Mouse (Mus musculus) liver, adult 2 months (tissue): ENCODE data around the gene Hectd4. TPM values are rescaled to one million over a fixed set of nuclear protein-coding genes. Genes with fewer than 3 reads are reported as not detected.

Experiments
- DNase-seq: peaks from one replicate; pipeline ENCODE4 v3.0.0-alpha.2; 2011; ENCODE audit warnings: low read depth, low spot score; ENCODE audit errors: extremely low read depth
- H3K27ac ChIP-seq: fragments of 200-500 bp; replicated peaks from 2 replicates; pipeline ENCODE4 v1.5.1; 2012; ENCODE audit warnings: low read depth, mild to moderate bottlenecking, control low read depth, inconsistent platforms, low read length; ENCODE audit not compliant: insufficient read depth
- H3K27me3 ChIP-seq: fragments of 200-500 bp; 2 replicates; pipeline ENCODE4 v1.6.1; 2012; ENCODE audit warnings: mild to moderate bottlenecking, moderate library complexity, low read length, inconsistent platforms; ENCODE audit not compliant: control insufficient read depth, insufficient read depth
- H3K36me3 ChIP-seq: fragments of 200-500 bp; 2 replicates; pipeline ENCODE4 v1.6.1; 2012; ENCODE audit warnings: low read length, inconsistent platforms; ENCODE audit not compliant: control insufficient read depth, insufficient read depth
- H3K4me1 ChIP-seq: fragments of 200-500 bp; 2 replicates; pipeline ENCODE4 v1.6.1; 2011; ENCODE audit warnings: low read length; ENCODE audit not compliant: control insufficient read depth, insufficient read depth
- H3K4me3 ChIP-seq: fragments of 200-500 bp; 2 replicates; pipeline ENCODE4 v1.5.1; 2011; ENCODE audit warnings: low read depth, mild to moderate bottlenecking, control low read depth, low read length, moderate library complexity; ENCODE audit not compliant: insufficient read depth
- H3K79me2 ChIP-seq: fragments of 200-500 bp; 2 replicates; pipeline ENCODE4 v1.6.1; 2012; ENCODE audit warnings: inconsistent platforms, mild to moderate bottlenecking, low read length, moderate library complexity; ENCODE audit not compliant: control insufficient read depth, insufficient read depth
- H3K9ac ChIP-seq: fragments of 200-500 bp; 2 replicates; pipeline ENCODE4 v1.6.1; 2012; ENCODE audit warnings: low read depth, mild to moderate bottlenecking, control low read depth, inconsistent platforms, low read length
- CTCF ChIP-seq: fragments of 200-500 bp; IDR thresholded peaks from 2 replicates; pipeline ENCODE4 v1.5.1; 2011; ENCODE audit warnings: low read depth, low read length, control low read depth
- POLR2A ChIP-seq: fragments of 200-500 bp; IDR thresholded peaks from 2 replicates; pipeline ENCODE4 v1.6.1; 2011; ENCODE audit warnings: low read length, control low read depth; ENCODE audit not compliant: insufficient read depth; ENCODE audit errors: extremely low read depth
- WGBS: fragments of 180-500 bp; shearing (Covaris S2); methylation state at CpG from one replicate; pipeline ENCODE4 v1.1.7; 2018; 5-methylcytosine and 5-hydroxymethylcytosine counted together
- polyA plus RNA-seq: library from polyadenylated mRNA; depleted of rRNA; stranded (reverse); fragments of >200 nt; gene quantifications from 2 replicates; pipeline ENCODE4 v1.2.3, GENCODE M21; 2012
- total RNA-seq: library from RNA; depleted of rRNA; stranded (reverse); fragments of >200 nt; gene quantifications from 2 replicates; pipeline ENCODE4 v1.2.3, GENCODE M21; 2014

The Hectd4 gene
- total and polyA plus RNA-seq, 2 experiments: 7.6 to 9.7 TPM

- Histone ChIP-seq H3K9ac (no peak overlapping the region), H3K27ac (no peak overlapping the region)
Observed at GRCm38 (mm10) chr5:121206984-121207383, 13.0 kb upstream of the Hectd4 start.

GRCm38 (mm10) chr5:121209755-121210600 lies 10.0 kb upstream of the Hectd4 start:
- no peak overlapping the region for H3K4me3 ChIP-seq
- no peaks in the 10 kb centered on the region for H3K79me2 ChIP-seq
- no peaks in the 10 kb centered on the region for H3K27me3 ChIP-seq
- peaks cover 7% of the 10 kb centered on the region for H3K4me1 ChIP-seq
- no peak for TF ChIP-seq POLR2A
- TF ChIP-seq CTCF: no peak
- whole genome bisulfite sequencing: 90% methylated on average over 9 of the region's 9 CpGs
- peaks cover 48% of the 10 kb centered on the region for H3K36me3 ChIP-seq
- no peak overlapping the region for H3K9ac ChIP-seq
- no peak overlapping the region for H3K27ac ChIP-seq
- no peak for DNase-seq

More at GRCm38 (mm10) chr5:121206984-121207383, 13.0 kb upstream of the Hectd4 start:
- Histone ChIP-seq H3K27me3 (no peaks in the 10 kb centered on the region), H3K36me3 (peaks cover 45% of the 10 kb centered on the region), H3K4me1 (peaks cover 9% of the 10 kb centered on the region), H3K4me3 (no peak overlapping the region), H3K79me2 (peaks cover 3% of the 10 kb centered on the region; the same call in 1 of the 2 replicates)
- WGBS: 78% methylated on average over 3 of the region's 3 CpGs
- DNase-seq: no peak
- no peak for TF ChIP-seq CTCF
- no peak for TF ChIP-seq POLR2A

GRCm38 (mm10) chr5:121210601-121210924 lies 9.5 kb upstream of the Hectd4 start:
- Histone ChIP-seq H3K79me2 (no peaks in the 10 kb centered on the region), H3K4me3 (no peak overlapping the region), H3K27me3 (no peaks in the 10 kb centered on the region), H3K4me1 (peaks cover 6% of the 10 kb centered on the region), H3K9ac (no peak overlapping the region), H3K27ac (no peak overlapping the region), H3K36me3 (peaks cover 48% of the 10 kb centered on the region)
- WGBS: 76% methylated on average over 1 of the region's 1 CpGs
- TF ChIP-seq CTCF (no peak), POLR2A (no peak)
- DNase-seq: no peak

GRCm38 (mm10) chr5:121212108-121212507 lies 7.9 kb upstream of the Hectd4 start:
- Histone ChIP-seq H3K27me3 (no peaks in the 10 kb centered on the region), H3K27ac (no peak overlapping the region), H3K36me3 (peaks cover 35% of the 10 kb centered on the region), H3K79me2 (no peaks in the 10 kb centered on the region), H3K4me3 (no peak overlapping the region), H3K9ac (no peak overlapping the region), H3K4me1 (no peaks in the 10 kb centered on the region)
- no peak for TF ChIP-seq CTCF
- TF ChIP-seq POLR2A: no peak
- DNase-seq: no peak
- WGBS: 97% methylated on average over 6 of the region's 6 CpGs

GRCm38 (mm10) chr5:121214707-121215106 lies 5.3 kb upstream of the Hectd4 start:
- no peaks in the 10 kb centered on the region for H3K27me3 ChIP-seq
- TF ChIP-seq POLR2A: no peak
- TF ChIP-seq CTCF: no peak
- H3K4me3 ChIP-seq: no peak overlapping the region
- H3K9ac ChIP-seq: no peak overlapping the region
- no peak overlapping the region for H3K27ac ChIP-seq
- no peak for DNase-seq
- H3K36me3 ChIP-seq: peaks cover 17% of the 10 kb centered on the region
- no peaks in the 10 kb centered on the region for H3K79me2 ChIP-seq
- no peaks in the 10 kb centered on the region for H3K4me1 ChIP-seq
- WGBS: 51% methylated on average over 7 of the region's 7 CpGs
